Mouse (Mus musculus) cerebellum, adult 2 months (tissue): ENCODE data around the gene Bri3bp.

Source experiments
- CTCF ChIP-seq: fragments of 200-500 bp; IDR thresholded peaks from 2 replicates; pipeline ENCODE4 v1.5.1; 2011; ENCODE audit warnings: low read depth, mild to moderate bottlenecking, control low read depth, low read length, moderate library complexity, borderline replicate concordance; ENCODE audit not compliant: insufficient read depth
- POLR2A ChIP-seq: fragments of 200-500 bp; IDR thresholded peaks from 2 replicates; pipeline ENCODE4 v1.6.1; 2011; ENCODE audit warnings: low read length, control low read depth, borderline replicate concordance; ENCODE audit not compliant: insufficient read depth

DNA sequence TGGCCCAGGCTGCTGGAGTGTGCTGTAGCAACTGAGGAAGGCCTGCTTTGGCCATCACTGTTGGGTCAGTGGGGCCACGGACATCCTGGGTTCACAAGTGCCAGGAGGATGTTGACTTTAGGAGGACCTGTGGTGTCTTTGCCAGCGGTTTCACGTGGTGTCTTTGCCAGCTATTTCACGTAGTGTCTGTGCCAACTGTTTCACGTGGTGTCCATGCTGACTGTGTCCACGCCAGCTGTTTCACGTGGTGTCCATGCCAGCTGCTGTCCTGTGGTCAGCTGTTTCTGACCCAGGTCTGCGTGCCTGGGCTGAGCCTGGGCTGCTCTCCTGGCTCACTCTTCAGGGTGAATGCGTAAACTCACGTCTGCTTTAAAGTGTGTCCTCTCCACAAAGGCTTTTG, 54.3 kb downstream of the Bri3bp start:
- no peak for TF ChIP-seq CTCF
- TF ChIP-seq POLR2A, result no peak
